Mouse (Mus musculus) midbrain, embryonic 15.5 days (tissue): ENCODE results near the gene Mapk3. TPM values are rescaled to one million over a fixed set of nuclear protein-coding genes. Genes with fewer than 3 reads are reported as not detected.
"Not testable (repeated sequence)": the region's sequence is repeated elsewhere in the genome, so short reads cannot be mapped to it uniquely, and the experiment has no call there.

Experiments
- ATAC-seq: fragments of 200-750 bp; cut with Nextera tagmentation; replicated peaks from 2 replicates; pipeline ENCODE4 v1.8.0; 2017; ENCODE audit warnings: moderate TSS enrichment
- H3K27ac ChIP-seq: fragments of 300-500 bp; sonication (generic); 2 replicates; pipeline ENCODE4 v1.5.1; 2015; ENCODE audit warnings: mild to moderate bottlenecking, inconsistent platforms
- H3K27me3 ChIP-seq: fragments of 300-500 bp; sonication (generic); replicated peaks from 2 replicates; pipeline ENCODE4 v1.6.1; 2015; ENCODE audit warnings: inconsistent platforms
- H3K36me3 ChIP-seq: fragments of 300-500 bp; sonication (generic); replicated peaks from 2 replicates; pipeline ENCODE4 v1.6.1; 2015; ENCODE audit warnings: inconsistent platforms
- H3K4me1 ChIP-seq: fragments of 300-500 bp; sonication (generic); 2 replicates; pipeline ENCODE4 v1.6.1; 2015; ENCODE audit warnings: inconsistent platforms
- H3K4me2 ChIP-seq: fragments of 300-500 bp; sonication (generic); 2 replicates; pipeline ENCODE4 v1.6.1; 2015; ENCODE audit warnings: inconsistent platforms, mild to moderate bottlenecking, moderate library complexity
- H3K4me3 ChIP-seq: fragments of 300-500 bp; sonication (generic); 2 replicates; pipeline ENCODE4 v1.5.1; 2015; ENCODE audit warnings: mild to moderate bottlenecking, inconsistent platforms
- H3K9ac ChIP-seq: fragments of 300-500 bp; sonication (generic); 2 replicates; pipeline ENCODE4 v1.6.1; 2015; ENCODE audit warnings: mild to moderate bottlenecking, inconsistent platforms
- H3K9me3 ChIP-seq: fragments of 300-500 bp; sonication (generic); 2 replicates; pipeline ENCODE4 v1.6.1; 2016; ENCODE audit warnings: inconsistent platforms
- WGBS: fragments of 180-500 bp; shearing (Covaris S2); methylation state at CpG from one replicate; pipeline ENCODE4 v1.1.7; 2015; ENCODE audit warnings: mixed read lengths; 5-methylcytosine and 5-hydroxymethylcytosine counted together
- polyA plus RNA-seq: library from polyadenylated mRNA; unstranded; fragments of >200 nt; fragmentation: Nextera tagmentation; extraction: Ambion mirVana; gene quantifications from 2 replicates; pipeline ENCODE4 v1.2.1, GENCODE M21; 2015

Gene Mapk3
- polyA plus RNA-seq, 1 experiment from 2014 or later: 111 TPM

- H3K27ac ChIP-seq: no peak overlapping the region
- 0 out of 2 replicates have a peak overlapping the region, but pooled peaks have one; percentile 95 for H3K9ac ChIP-seq
- peak overlapping the region; percentile 91 for H3K4me2 ChIP-seq
- H3K9me3 ChIP-seq: no peaks in the 10 kb centered on the region
- 82% methylated on average over 3 of the region's 3 CpGs for WGBS
- no peak for ATAC-seq
- no peaks in the 10 kb centered on the region for H3K27me3 ChIP-seq
- H3K36me3 ChIP-seq: no peaks in the 10 kb centered on the region
- peaks cover 55% of the 10 kb centered on the region for H3K4me1 ChIP-seq
- peak overlapping the region; percentile 90; the same call in 1 of the 2 replicates for H3K4me3 ChIP-seq
These were observed 18.7 kb downstream of the Mapk3 start for GRCm38 (mm10) chr7:126778147-126778546.

GRCm38 (mm10) chr7:126779101-126779500 lies 19.7 kb downstream of the Mapk3 start:
- H3K9me3 ChIP-seq, ATAC-seq, H3K4me3 ChIP-seq, H3K4me2 ChIP-seq, H3K36me3 ChIP-seq, H3K9ac ChIP-seq, H3K27me3 ChIP-seq: not testable (repeated sequence)
- 91% methylated on average over 7 of the region's 7 CpGs for WGBS
- H3K4me1 ChIP-seq: peaks cover 55% of the 10 kb centered on the region
- peak overlapping the region; percentile 83; the same call in 1 of the 2 replicates for H3K27ac ChIP-seq

- Histone ChIP-seq H3K27ac (peak overlapping the region; percentile 83), H3K36me3 (peaks cover 10% of the 10 kb centered on the region; the same call in 1 of the 2 replicates), H3K27me3 (no peaks in the 10 kb centered on the region), H3K4me3 (peak overlapping the region; percentile 44), H3K4me2 (peak overlapping the region; percentile 92), H3K9ac (peak overlapping the region; percentile 43), H3K9me3 (no peaks in the 10 kb centered on the region), H3K4me1 (peaks cover 55% of the 10 kb centered on the region)
- whole genome bisulfite sequencing: 0% methylated on average over 21 of the region's 21 CpGs
- ATAC-seq: peak; percentile 82
These were observed 20.9 kb downstream of the Mapk3 start for GRCm38 (mm10) chr7:126779983-126780970.

GRCm38 (mm10) chr7:126780971-126781635 lies 21.7 kb downstream of the Mapk3 start, which contains the start of gene Tbx6:
Gene Tbx6 (plus strand): TSS chr7:126781483.
- Histone ChIP-seq H3K4me2 (peak within 1 kb of the TSS; percentile 92), H3K27me3 (no peaks in the 10 kb centered on the region), H3K36me3 (peaks cover 16% of the 10 kb centered on the region; the same call in 1 of the 2 replicates), H3K9ac (peak within 1 kb of the TSS; percentile 43), H3K27ac (peak within 1 kb of the TSS; percentile 83), H3K4me3 (peak within 1 kb of the TSS; percentile 44), H3K9me3 (no peaks in the 10 kb centered on the region), H3K4me1 (peaks cover 47% of the 10 kb centered on the region)
- no peak; the same call in 1 of the 2 replicates for ATAC-seq
- WGBS: 8% methylated on average over 22 of the region's 22 CpGs

- Histone ChIP-seq H3K4me1 (peaks cover 42% of the 10 kb centered on the region), H3K4me3 (no peak overlapping the region)
These were observed 22.4 kb downstream of the Mapk3 start for GRCm38 (mm10) chr7:126781661-126782370.

GRCm38 (mm10) chr7:126782693-126783092 lies 23.3 kb downstream of the Mapk3 start:
- WGBS: 84% methylated on average over 13 of the region's 13 CpGs
- Histone ChIP-seq H3K36me3 (peaks cover 31% of the 10 kb centered on the region), H3K4me3 (no peak overlapping the region), H3K27me3 (no peaks in the 10 kb centered on the region), H3K9me3 (no peaks in the 10 kb centered on the region), H3K4me1 (peaks cover 36% of the 10 kb centered on the region), H3K9ac (no peak overlapping the region), H3K4me2 (no peak overlapping the region), H3K27ac (no peak overlapping the region)
- no peak for ATAC-seq

More at GRCm38 (mm10) chr7:126781661-126782370, 22.4 kb downstream of the Mapk3 start:
- Histone ChIP-seq H3K9ac (no peak overlapping the region), H3K27ac (no peak overlapping the region), H3K9me3 (no peaks in the 10 kb centered on the region), H3K36me3 (peaks cover 23% of the 10 kb centered on the region), H3K4me2 (peak overlapping the region; percentile 92), H3K27me3 (no peaks in the 10 kb centered on the region)
- no peak for ATAC-seq
- 44% methylated on average over 11 of the region's 11 CpGs for WGBS

GRCm38 (mm10) chr7:126784469-126784868 lies 25.1 kb downstream of the Mapk3 start:
- H3K4me3 ChIP-seq: no peak overlapping the region
- H3K36me3 ChIP-seq: peaks cover 47% of the 10 kb centered on the region
- no peaks in the 10 kb centered on the region for H3K9me3 ChIP-seq
- H3K27ac ChIP-seq: no peak overlapping the region
- H3K9ac ChIP-seq: no peak overlapping the region
- H3K27me3 ChIP-seq: no peaks in the 10 kb centered on the region
- WGBS: 94% methylated on average over 7 of the region's 7 CpGs
- ATAC-seq: no peak
- H3K4me1 ChIP-seq: peaks cover 20% of the 10 kb centered on the region
- no peak overlapping the region for H3K4me2 ChIP-seq

- Histone ChIP-seq H3K27ac (no peak overlapping the region), H3K4me2 (no peak overlapping the region), H3K9me3 (no peaks in the 10 kb centered on the region), H3K27me3 (no peaks in the 10 kb centered on the region), H3K9ac (no peak overlapping the region), H3K36me3 (peaks cover 52% of the 10 kb centered on the region), H3K4me3 (no peak overlapping the region), H3K4me1 (peaks cover 17% of the 10 kb centered on the region)
- WGBS: 93% methylated on average over 4 of the region's 4 CpGs
- no peak for ATAC-seq
These were observed 25.7 kb downstream of the Mapk3 start for GRCm38 (mm10) chr7:126785056-126785455.

GRCm38 (mm10) chr7:126786142-126786541 lies 26.7 kb downstream of the Mapk3 start:
- Histone ChIP-seq H3K9me3 (no peaks in the 10 kb centered on the region), H3K27ac (no peak overlapping the region), H3K4me2 (no peak overlapping the region), H3K4me1 (peaks cover 19% of the 10 kb centered on the region), H3K36me3 (peaks cover 52% of the 10 kb centered on the region), H3K9ac (no peak overlapping the region), H3K4me3 (no peak overlapping the region), H3K27me3 (no peaks in the 10 kb centered on the region)
- 94% methylated on average over 14 of the region's 14 CpGs for WGBS
- no peak for ATAC-seq

GRCm38 (mm10) chr7:126789141-126789540 lies 29.7 kb downstream of the Mapk3 start:
- Histone ChIP-seq H3K27me3 (no peaks in the 10 kb centered on the region), H3K4me2 (no peak overlapping the region), H3K4me3 (no peak overlapping the region), H3K4me1 (peaks cover 26% of the 10 kb centered on the region), H3K36me3 (peaks cover 52% of the 10 kb centered on the region), H3K9me3 (no peaks in the 10 kb centered on the region), H3K27ac (no peak overlapping the region), H3K9ac (no peak overlapping the region)
- ATAC-seq: no peak
- WGBS: 91% methylated on average over 4 of the region's 4 CpGs

GRCm38 (mm10) chr7:126791851-126792720 lies 32.7 kb downstream of the Mapk3 start, which contains the start of gene Ppp4c:
Gene Ppp4c (minus strand): TSS chr7:126792496.
- Histone ChIP-seq H3K4me2 (peak within 1 kb of the TSS; percentile 90), H3K4me1 (peaks cover 39% of the 10 kb centered on the region), H3K9ac (peak within 1 kb of the TSS; percentile 88), H3K27ac (peak within 1 kb of the TSS; percentile 95), H3K4me3 (peak within 1 kb of the TSS; percentile 84), H3K36me3 (peaks cover 40% of the 10 kb centered on the region), H3K9me3 (no peaks in the 10 kb centered on the region), H3K27me3 (no peaks in the 10 kb centered on the region)
- ATAC-seq: peak; percentile 93
- under 1% methylated on average over 79 of the region's 83 CpGs for WGBS
